ENCODE assay signal across 21 mouse cellular contexts in the genomic region with DNA sequence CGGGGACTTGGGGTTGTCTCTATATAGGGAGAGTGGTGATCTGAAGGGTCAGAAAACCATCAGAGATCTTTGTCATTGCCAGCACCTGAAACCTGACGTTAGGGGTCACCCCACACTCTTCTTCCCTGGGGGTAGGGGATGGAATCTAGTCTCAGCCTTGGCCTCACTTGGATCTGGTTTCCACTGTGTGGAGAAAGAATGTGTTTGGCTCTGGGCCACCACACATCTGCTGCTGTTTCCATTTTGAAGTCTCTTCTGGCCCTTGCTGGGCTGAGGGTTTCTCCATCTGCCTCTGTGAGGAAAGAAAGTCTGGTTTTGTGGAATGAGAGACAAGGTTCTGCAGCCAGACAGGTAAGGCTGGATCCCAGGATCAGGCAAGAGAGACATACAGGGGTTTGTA. TPM values are rescaled to one million over a fixed set of nuclear protein-coding genes. Genes with fewer than 3 reads are reported as not detected.
DNase-seq lines count a peak whose midpoint lies in the region; ATAC-seq and TF ChIP-seq lines count a peak whose summit lies in the region.
"Had no signal": no experiment of that assay in that cellular context is flagged by ENCODE, and none has a peak within 500 bp of the region (broad histone marks: within the 10 kb centered on the region; RNA-seq: fewer than 3 reads in every experiment).

No protein-coding gene starts in this region.

- 53% methylated on average over 2 of the region's 2 CpGs for WGBS in limb, embryonic 14.5 days
- WGBS in forebrain, embryonic 10.5 days: 82% methylated on average over 2 of the region's 2 CpGs

- no peaks in the 10 kb centered on the region for H3K27me3 ChIP-seq in limb, embryonic 14.5 days (ENCODE audit: control insufficient read depth, insufficient read depth, low read length)
- no peaks in the 10 kb centered on the region for H3K27me3 ChIP-seq in forebrain, embryonic 10.5 days (ENCODE audit: poor library complexity, severe bottlenecking)
- H3K27me3 ChIP-seq: forebrain, embryonic 13.5 days; midbrain, embryonic 15.5 days had no signal

- H3K27ac ChIP-seq in limb, embryonic 14.5 days (replicated peaks; ENCODE audit: low read depth, low read length): 0 out of 2 replicates have a peak overlapping the region, but pooled peaks have one; percentile 20
- H3K27ac ChIP-seq in forebrain, embryonic 10.5 days: no peak overlapping the region
- H3K27ac ChIP-seq: forebrain, embryonic 13.5 days; liver, embryonic 13.5 days; midbrain, embryonic 15.5 days had no signal

- no peak overlapping the region for H3K4me3 ChIP-seq in limb, embryonic 14.5 days (replicated peaks; ENCODE audit: low read length)
- no peak overlapping the region for H3K4me3 ChIP-seq in forebrain, embryonic 10.5 days
- H3K4me3 ChIP-seq: forebrain, embryonic 13.5 days; liver, embryonic 13.5 days; megakaryocyte, embryonic 14.5 days; midbrain, embryonic 15.5 days had no signal

- no peak overlapping the region for H3K4me2 ChIP-seq in limb, embryonic 14.5 days (replicated peaks; ENCODE audit: low read depth, low read length, severe bottlenecking)
- H3K4me2 ChIP-seq: forebrain, embryonic 13.5 days; liver, embryonic 13.5 days; midbrain, embryonic 15.5 days had no signal

- DNase-seq in heart, postnatal 10 days: peak; percentile 35 to 38
- no peak for DNase-seq in heart, adult 11 months
- peak; percentile 41 for DNase-seq in left cerebral cortex, postnatal 4 days
- no peak for DNase-seq in left cerebral cortex, postnatal 36 days (ENCODE audit: low spot score in 2 of 2)
- DNase-seq in NIH3T3 (ENCODE audit: low read depth): peak; percentile 75
- DNase-seq in limb, embryonic 14.5 days (ENCODE audit: low spot score): peak; percentile 73
- no peak for DNase-seq in forebrain, embryonic 10.5 days (ENCODE audit: extremely low spot score, low spot score)
- DNase-seq in frontal cortex, postnatal 25 days (ENCODE audit: low spot score in 2 of 2): no peak
- DNase-seq: B cell, adult 2 months; cerebellum, adult 9-11 months; kidney, adult 11 months; liver, embryonic 13.5 days; right cerebral cortex, postnatal 4 days; thymus, adult 2 months had no signal

- peaks cover 17% of the 10 kb centered on the region for H3K4me1 ChIP-seq in limb, embryonic 14.5 days (ENCODE audit: control insufficient read depth, insufficient read depth, low read length)
- peaks cover 11% of the 10 kb centered on the region for H3K4me1 ChIP-seq in forebrain, embryonic 10.5 days
- H3K4me1 ChIP-seq: liver, embryonic 13.5 days; midbrain, embryonic 15.5 days had no signal

- H3K36me3 ChIP-seq in limb, embryonic 14.5 days (ENCODE audit: control insufficient read depth, insufficient read depth, low read length): no peaks in the 10 kb centered on the region
- H3K36me3 ChIP-seq in forebrain, embryonic 10.5 days (replicated peaks): no peaks in the 10 kb centered on the region
- H3K36me3 ChIP-seq: liver, embryonic 13.5 days; midbrain, embryonic 15.5 days had no signal

- no peaks in the 10 kb centered on the region for H3K9me3 ChIP-seq in limb, embryonic 14.5 days (ENCODE audit: control insufficient read depth, low read length)
- no peaks in the 10 kb centered on the region for H3K9me3 ChIP-seq in forebrain, embryonic 10.5 days
- H3K9me3 ChIP-seq: forebrain, embryonic 13.5 days; liver, embryonic 13.5 days; megakaryocyte, embryonic 14.5 days; midbrain, embryonic 15.5 days had no signal

- TF ChIP-seq POLR2A in limb, embryonic 14.5 days (IDR thresholded peaks at IDR 0.05; ENCODE audit: borderline replicate concordance, extremely low read depth, insufficient read depth, insufficient read length): no peak

- intact Hi-C loops in heart, postnatal 10 days (cut with DNase I): no loop called here
- intact Hi-C loops in left cerebral cortex, postnatal 4 days (cut with DNase I): no loop called here
- intact Hi-C loops in left cerebral cortex, postnatal 36 days (cut with DNase I): no loop called here

- ATAC-seq in limb, embryonic 14.5 days (ENCODE audit: low FRiP score, low read depth): peak; percentile 76
- ATAC-seq: forebrain, embryonic 13.5 days; midbrain, embryonic 15.5 days had no signal

- no peak overlapping the region for H3K9ac ChIP-seq in limb, embryonic 14.5 days (ENCODE audit: low read depth, low read length, severe bottlenecking)
- H3K9ac ChIP-seq: forebrain, embryonic 13.5 days; liver, embryonic 13.5 days; midbrain, embryonic 15.5 days had no signal

RNA-seq across cellular contexts. Expression of a gene that starts 27.8 kb away (rescaled TPM):
- total RNA-seq in heart, postnatal 10 days (2021): 10 to 100 TPM; 11.8 to 12.8 TPM
- 10 to 100 TPM; 15.8 to 17.2 TPM for total RNA-seq in left cerebral cortex, postnatal 4 days (2021)
- 10 to 100 TPM; 22.8 to 23.3 TPM for total RNA-seq in left cerebral cortex, postnatal 36 days (2021)
- polyA plus RNA-seq in limb, embryonic 14.5 days (2012; rRNA removed): 22.4 and 25.3 TPM in 2 replicates
- polyA plus RNA-seq in limb, embryonic 14.5 days (2014; fragmentation: Nextera tagmentation; extraction: Ambion mirVana): 16.1 and 18.0 TPM in 2 replicates
- 19.8 and 21.1 TPM in 2 replicates for polyA plus RNA-seq in forebrain, embryonic 10.5 days (2016; fragmentation: Nextera tagmentation; extraction: Ambion mirVana)

RNA-seq across cellular contexts. Expression of a gene that starts 29.3 kb away (rescaled TPM):
- under 1 TPM; 0.05 to 0.22 TPM for total RNA-seq in heart, postnatal 10 days (2021)
- 1 to 10 TPM; 1.9 TPM for total RNA-seq in left cerebral cortex, postnatal 4 days (2021)
- 1 to 10 TPM; 1.3 to 3.5 TPM for total RNA-seq in left cerebral cortex, postnatal 36 days (2021)
- 0.26 and 0.32 TPM in 2 replicates for polyA plus RNA-seq in limb, embryonic 14.5 days (2012; rRNA removed)
- polyA plus RNA-seq in limb, embryonic 14.5 days (2014; fragmentation: Nextera tagmentation; extraction: Ambion mirVana): 0.03 and 0.06 TPM in 2 replicates
- polyA plus RNA-seq in forebrain, embryonic 10.5 days (2016; fragmentation: Nextera tagmentation; extraction: Ambion mirVana): 0.05 and 0.07 TPM in 2 replicates

RNA-seq across cellular contexts. Expression of a gene that starts 50.2 kb away (rescaled TPM):
- 100 to 1,000 TPM; 168 to 234 TPM for total RNA-seq in heart, postnatal 10 days (2021)
- 100 to 1,000 TPM; 179 to 190 TPM for total RNA-seq in left cerebral cortex, postnatal 4 days (2021)
- 10 to 100 TPM; 44.4 to 58.4 TPM for total RNA-seq in left cerebral cortex, postnatal 36 days (2021)
- polyA plus RNA-seq in limb, embryonic 14.5 days (2012; rRNA removed): 78.4 and 103 TPM in 2 replicates
- polyA plus RNA-seq in limb, embryonic 14.5 days (2014; fragmentation: Nextera tagmentation; extraction: Ambion mirVana): 31.0 and 37.6 TPM in 2 replicates
- polyA plus RNA-seq in forebrain, embryonic 10.5 days (2016; fragmentation: Nextera tagmentation; extraction: Ambion mirVana): 77.9 and 78.0 TPM in 2 replicates

RNA-seq across cellular contexts. Expression of a gene that starts 57.0 kb away (rescaled TPM):
- total RNA-seq in heart, postnatal 10 days (2021): not detected
- total RNA-seq in left cerebral cortex, postnatal 4 days (2021): not detected
- under 1 TPM in 1 of 2 experiments, not detected in 1; 0.15 TPM for total RNA-seq in left cerebral cortex, postnatal 36 days (2021)
- polyA plus RNA-seq in limb, embryonic 14.5 days (2012; rRNA removed): 0.03 TPM in 2 replicates
- not detected in 2 replicates for polyA plus RNA-seq in limb, embryonic 14.5 days (2014; fragmentation: Nextera tagmentation; extraction: Ambion mirVana)
- polyA plus RNA-seq in forebrain, embryonic 10.5 days (2016; fragmentation: Nextera tagmentation; extraction: Ambion mirVana): 0.22 and 0.29 TPM in 2 replicates
- total RNA-seq: layer of hippocampus, postnatal 25 days; left cerebral cortex, postnatal 14 days; neutrophil, adult 5-6 weeks had no signal
- polyA plus RNA-seq: heart, embryonic 14.5 days; liver, embryonic 13.5 days; midbrain, embryonic 15.5 days had no signal

Comparison
In these comparisons a context has a peak if more than half of its experiments do, and no peak if none do; other contexts are left out.
1. DNase-seq: peak in heart, postnatal 10 days (2 of 2), left cerebral cortex, postnatal 4 days (single experiment), NIH3T3 (single experiment) and limb, embryonic 14.5 days (single experiment); none in heart, adult 11 months (single experiment), left cerebral cortex, postnatal 36 days (0 of 2), forebrain, embryonic 10.5 days (single experiment) and frontal cortex, postnatal 25 days (0 of 2).